In genomic region chr10:81771404-81771777, GRCm38 (mm10) we compare ENCODE assay signal across 11 mouse cellular contexts. TPM values are rescaled to one million over a fixed set of nuclear protein-coding genes. Genes with fewer than 3 reads are reported as not detected.
A peak's percentile ranks its signal among the peaks of the same experiment; 100 is the strongest.
DNase-seq lines count a peak whose midpoint lies in the region; ATAC-seq and TF ChIP-seq lines count a peak whose summit lies in the region.
"Not testable (repeated sequence)": the region's sequence is repeated elsewhere in the genome, so short reads cannot be mapped to it uniquely, and the experiment has no call there.
"Had no signal": no experiment of that assay in that cellular context is flagged by ENCODE, and none has a peak within 500 bp of the region (broad histone marks: within the 10 kb centered on the region; RNA-seq: fewer than 3 reads in every experiment).

No protein-coding gene starts in this region.

- H3K4me1 ChIP-seq in embryonic facial prominence, embryonic 11.5 days (ENCODE audit: control insufficient read depth, insufficient read depth, low read length); forebrain, embryonic 16.5 days (replicated peaks; ENCODE audit: control insufficient read depth, insufficient read depth, low read length); hindbrain, embryonic 14.5 days (replicated peaks; ENCODE audit: control insufficient read depth, insufficient read depth, low read length); intestine, embryonic 16.5 days (ENCODE audit: control insufficient read depth, insufficient read depth, low read length); limb, embryonic 14.5 days (ENCODE audit: control insufficient read depth, insufficient read depth, low read length); midbrain, embryonic 16.5 days (ENCODE audit: control insufficient read depth, insufficient read depth, low read length); neural tube, embryonic 15.5 days: not testable (repeated sequence)

- not testable (repeated sequence) for H3K36me3 ChIP-seq in embryonic facial prominence, embryonic 11.5 days (replicated peaks; ENCODE audit: control insufficient read depth, insufficient read depth, low read depth, low read length); forebrain, embryonic 16.5 days (ENCODE audit: control insufficient read depth, insufficient read depth); hindbrain, embryonic 14.5 days (replicated peaks; ENCODE audit: control insufficient read depth, insufficient read depth); intestine, embryonic 16.5 days (ENCODE audit: control insufficient read depth, insufficient read depth, low read length); limb, embryonic 14.5 days (ENCODE audit: control insufficient read depth, insufficient read depth, low read length); midbrain, embryonic 16.5 days (ENCODE audit: control insufficient read depth, insufficient read depth, low read length); neural tube, embryonic 15.5 days

- TF ChIP-seq POLR2A in limb, embryonic 14.5 days (IDR thresholded peaks at IDR 0.05; ENCODE audit: borderline replicate concordance, extremely low read depth, insufficient read depth, insufficient read length), result not testable (repeated sequence)

- no CpG with 5 or more reads among the region's 3 CpGs for WGBS in embryonic facial prominence, embryonic 11.5 days
- WGBS in forebrain, embryonic 16.5 days, result no CpG with 5 or more reads among the region's 3 CpGs
- no CpG with 5 or more reads among the region's 3 CpGs for WGBS in hindbrain, embryonic 14.5 days
- WGBS in intestine, embryonic 16.5 days, result no CpG with 5 or more reads among the region's 3 CpGs
- no CpG with 5 or more reads among the region's 3 CpGs for WGBS in limb, embryonic 14.5 days
- WGBS in midbrain, embryonic 16.5 days, result no CpG with 5 or more reads among the region's 3 CpGs
- no CpG with 5 or more reads among the region's 3 CpGs for WGBS in neural tube, embryonic 15.5 days

- H3K9me3 ChIP-seq in embryonic facial prominence, embryonic 11.5 days (replicated peaks; ENCODE audit: control insufficient read depth, low read length); forebrain, embryonic 16.5 days (ENCODE audit: control insufficient read depth, low read length); hindbrain, embryonic 14.5 days (ENCODE audit: control insufficient read depth, low read length); intestine, embryonic 16.5 days (ENCODE audit: control insufficient read depth, low read length); limb, embryonic 14.5 days (ENCODE audit: control insufficient read depth, low read length); midbrain, embryonic 16.5 days (replicated peaks; ENCODE audit: control insufficient read depth, low read length, poor library complexity, severe bottlenecking); neural tube, embryonic 15.5 days (replicated peaks): not testable (repeated sequence)

- not testable (repeated sequence) for H3K4me2 ChIP-seq in embryonic facial prominence, embryonic 11.5 days (ENCODE audit: low read depth, low read length); forebrain, embryonic 16.5 days (ENCODE audit: low read length); hindbrain, embryonic 14.5 days (replicated peaks); intestine, embryonic 16.5 days (ENCODE audit: low read depth, low read length); limb, embryonic 14.5 days (replicated peaks; ENCODE audit: low read depth, low read length, severe bottlenecking); midbrain, embryonic 16.5 days (ENCODE audit: low read length); neural tube, embryonic 15.5 days

- DNase-seq in embryonic facial prominence, embryonic 11.5 days (ENCODE audit: low spot score); hindbrain, embryonic 14.5 days (ENCODE audit: low spot score); limb, embryonic 14.5 days (ENCODE audit: low spot score): not testable (repeated sequence)

- peak; percentile 68 for ATAC-seq in embryonic facial prominence, embryonic 11.5 days (replicated peaks; ENCODE audit: insufficient number of reproducible peaks, low FRiP score, low TSS enrichment, low read depth)
- peak; percentile 29 for ATAC-seq in forebrain, embryonic 16.5 days
- peak; percentile 56; the same call in 1 of the 2 replicates for ATAC-seq in hindbrain, embryonic 14.5 days (ENCODE audit: low FRiP score)
- ATAC-seq in intestine, embryonic 16.5 days, result peak; percentile 57
- ATAC-seq in limb, embryonic 14.5 days (ENCODE audit: low FRiP score, low read depth), result peak; percentile 14
- ATAC-seq in megakaryocyte progenitor cell, adult 5-6 weeks (replicated peaks; ENCODE audit: poor library complexity), result 0 out of 2 replicates have a peak, but pooled peaks have one; percentile 19
- ATAC-seq in midbrain, embryonic 16.5 days, result peak; percentile 49; the same call in 1 of the 2 replicates
- ATAC-seq in neural tube, embryonic 15.5 days (ENCODE audit: low FRiP score), result peak; percentile 40

- H3K9ac ChIP-seq in embryonic facial prominence, embryonic 11.5 days (replicated peaks; ENCODE audit: low read length); forebrain, embryonic 16.5 days (replicated peaks; ENCODE audit: low read depth, low read length); hindbrain, embryonic 14.5 days; intestine, embryonic 16.5 days (ENCODE audit: low read depth, low read length); limb, embryonic 14.5 days (ENCODE audit: low read depth, low read length, severe bottlenecking); midbrain, embryonic 16.5 days (ENCODE audit: low read depth, low read length); neural tube, embryonic 15.5 days (replicated peaks): not testable (repeated sequence)

- not testable (repeated sequence) for H3K27me3 ChIP-seq in embryonic facial prominence, embryonic 11.5 days (ENCODE audit: control insufficient read depth, insufficient read depth, low read length); forebrain, embryonic 16.5 days (replicated peaks; ENCODE audit: control insufficient read depth, insufficient read depth, low read length); hindbrain, embryonic 14.5 days (ENCODE audit: control insufficient read depth, insufficient read depth, low read length); intestine, embryonic 16.5 days (replicated peaks; ENCODE audit: control insufficient read depth, insufficient read depth, low read length); limb, embryonic 14.5 days (ENCODE audit: control insufficient read depth, insufficient read depth, low read length); midbrain, embryonic 16.5 days (ENCODE audit: control insufficient read depth, insufficient read depth, low read depth, low read length); neural tube, embryonic 15.5 days (replicated peaks)

- H3K4me3 ChIP-seq in embryonic facial prominence, embryonic 11.5 days (ENCODE audit: low read depth, low read length); forebrain, embryonic 16.5 days (replicated peaks; ENCODE audit: low read length); hindbrain, embryonic 14.5 days (replicated peaks; ENCODE audit: low read length); intestine, embryonic 16.5 days (ENCODE audit: low read length); limb, embryonic 14.5 days (replicated peaks; ENCODE audit: low read length); midbrain, embryonic 16.5 days (ENCODE audit: low read depth, low read length); neural tube, embryonic 15.5 days (replicated peaks): not testable (repeated sequence)

- H3K27ac ChIP-seq in embryonic facial prominence, embryonic 11.5 days (replicated peaks; ENCODE audit: low read depth, low read length); forebrain, embryonic 16.5 days (ENCODE audit: low read length); hindbrain, embryonic 14.5 days; intestine, embryonic 16.5 days (ENCODE audit: low read length); limb, embryonic 14.5 days (replicated peaks; ENCODE audit: low read depth, low read length); midbrain, embryonic 16.5 days (ENCODE audit: low read length); neural tube, embryonic 15.5 days (replicated peaks): not testable (repeated sequence)

RNA-seq across cellular contexts. Expression of gene Gm3055, which starts 0.4 kb away (rescaled TPM):
- 16.8 and 17.8 TPM in 2 replicates for polyA plus RNA-seq in embryonic facial prominence, embryonic 11.5 days (2014; fragmentation: Nextera tagmentation; extraction: Ambion mirVana)
- 16.0 and 23.5 TPM in 2 replicates for polyA plus RNA-seq in forebrain, embryonic 16.5 days (2015; fragmentation: Nextera tagmentation; extraction: Ambion mirVana)
- 18.8 and 21.9 TPM in 2 replicates for polyA plus RNA-seq in hindbrain, embryonic 14.5 days (2014; fragmentation: Nextera tagmentation; extraction: Ambion mirVana)
- polyA plus RNA-seq in intestine, embryonic 16.5 days (2015; fragmentation: Nextera tagmentation; extraction: Ambion mirVana), result 6.0 TPM in 2 replicates
- polyA plus RNA-seq in limb, embryonic 14.5 days (2012; rRNA removed), result 3.9 and 6.2 TPM in 2 replicates
- polyA plus RNA-seq in limb, embryonic 14.5 days (2014; fragmentation: Nextera tagmentation; extraction: Ambion mirVana), result 10.9 and 12.5 TPM in 2 replicates
- 0.49 and 2.0 TPM in 2 replicates for total RNA-seq in megakaryocyte progenitor cell, adult 5-6 weeks (2015)
- total RNA-seq in megakaryocyte progenitor cell, adult 5-6 weeks (2017), result 0.91 and 2.1 TPM in 2 replicates
- 18.0 and 20.3 TPM in 2 replicates for polyA plus RNA-seq in midbrain, embryonic 16.5 days (2015; fragmentation: Nextera tagmentation; extraction: Ambion mirVana)
- polyA plus RNA-seq in neural tube, embryonic 15.5 days (2015; fragmentation: Nextera tagmentation; extraction: Ambion mirVana), result 16.3 and 17.6 TPM in 2 replicates
- polyA plus RNA-seq: erythroblast, embryonic 14.5 days had no signal

RNA-seq across cellular contexts. Expression of gene Gm4767, which starts 40.6 kb away (rescaled TPM):
- 4.0 and 4.4 TPM in 2 replicates for polyA plus RNA-seq in embryonic facial prominence, embryonic 11.5 days (2014; fragmentation: Nextera tagmentation; extraction: Ambion mirVana)
- 3.2 and 4.4 TPM in 2 replicates for polyA plus RNA-seq in forebrain, embryonic 16.5 days (2015; fragmentation: Nextera tagmentation; extraction: Ambion mirVana)
- 3.5 and 4.0 TPM in 2 replicates for polyA plus RNA-seq in hindbrain, embryonic 14.5 days (2014; fragmentation: Nextera tagmentation; extraction: Ambion mirVana)
- 2.3 and 2.8 TPM in 2 replicates for polyA plus RNA-seq in intestine, embryonic 16.5 days (2015; fragmentation: Nextera tagmentation; extraction: Ambion mirVana)
- 0.49 and 0.97 TPM in 2 replicates for polyA plus RNA-seq in limb, embryonic 14.5 days (2012; rRNA removed)
- polyA plus RNA-seq in limb, embryonic 14.5 days (2014; fragmentation: Nextera tagmentation; extraction: Ambion mirVana), result 2.5 and 3.0 TPM in 2 replicates
- total RNA-seq in megakaryocyte progenitor cell, adult 5-6 weeks (2015), result 4.0 and 5.0 TPM in 2 replicates
- 0.67 and 1.4 TPM in 2 replicates for total RNA-seq in megakaryocyte progenitor cell, adult 5-6 weeks (2017)
- 3.7 and 3.8 TPM in 2 replicates for polyA plus RNA-seq in midbrain, embryonic 16.5 days (2015; fragmentation: Nextera tagmentation; extraction: Ambion mirVana)
- 3.8 and 4.1 TPM in 2 replicates for polyA plus RNA-seq in neural tube, embryonic 15.5 days (2015; fragmentation: Nextera tagmentation; extraction: Ambion mirVana)
- polyA plus RNA-seq: erythroblast, embryonic 14.5 days; heart, adult 2 months; spleen, adult 2 months had no signal

Comparison
In these comparisons a context has a peak if more than half of its experiments do, and no peak if none do; other contexts are left out.
1. ATAC-seq: peak in every context shown above with its lines; median percentile 68 in embryonic facial prominence, embryonic 11.5 days; 57 in intestine, embryonic 16.5 days; 56 in hindbrain, embryonic 14.5 days; 49 in midbrain, embryonic 16.5 days; 40 in neural tube, embryonic 15.5 days; 29 in forebrain, embryonic 16.5 days; 19 in megakaryocyte progenitor cell, adult 5-6 weeks; 14 in limb, embryonic 14.5 days.